Mouse (Mus musculus) intestine, embryonic 16.5 days (tissue): ENCODE data around the gene Furin. TPM values are rescaled to one million over a fixed set of nuclear protein-coding genes. Genes with fewer than 3 reads are reported as not detected.

ENCODE experiments used
- ATAC-seq: fragments of 200-750 bp; cut with Nextera tagmentation; 2 replicates; pipeline ENCODE4 v1.8.0; 2017; ENCODE audit warnings: moderate TSS enrichment, moderate library complexity
- H3K27ac ChIP-seq: fragments of 300-500 bp; sonication (generic); 2 replicates; pipeline ENCODE4 v1.5.1; 2014; ENCODE audit warnings: mild to moderate bottlenecking, low read length
- H3K27me3 ChIP-seq: fragments of 300-500 bp; sonication (generic); replicated peaks from 2 replicates; pipeline ENCODE4 v1.6.1; 2014; ENCODE audit warnings: low read length, control low read depth, mixed read lengths; ENCODE audit not compliant: control insufficient read depth, insufficient read depth
- H3K36me3 ChIP-seq: fragments of 300-500 bp; sonication (generic); 2 replicates; pipeline ENCODE4 v1.6.1; 2014; ENCODE audit warnings: low read length, control low read depth; ENCODE audit not compliant: control insufficient read depth, insufficient read depth
- H3K4me1 ChIP-seq: fragments of 300-500 bp; sonication (generic); 2 replicates; pipeline ENCODE4 v1.6.1; 2014; ENCODE audit warnings: low read length, control low read depth, mixed read lengths; ENCODE audit not compliant: control insufficient read depth, insufficient read depth
- H3K4me2 ChIP-seq: fragments of 300-500 bp; sonication (generic); 2 replicates; pipeline ENCODE4 v1.6.1; 2014; ENCODE audit warnings: low read depth, low read length, control low read depth
- H3K4me3 ChIP-seq: fragments of 300-500 bp; sonication (generic); 2 replicates; pipeline ENCODE4 v1.5.1; 2014; ENCODE audit warnings: mild to moderate bottlenecking, low read length
- H3K9ac ChIP-seq: fragments of 300-500 bp; sonication (generic); 2 replicates; pipeline ENCODE4 v1.6.1; 2014; ENCODE audit warnings: low read depth, low read length
- H3K9me3 ChIP-seq: fragments of 300-500 bp; sonication (generic); 2 replicates; pipeline ENCODE4 v1.6.1; 2016; ENCODE audit warnings: low read length, control low read depth; ENCODE audit not compliant: control insufficient read depth
- WGBS: fragments of 180-500 bp; shearing (Covaris S2); extraction: QIAGEN DNeasy Blood & Tissue Kit; methylation state at CpG from one replicate; pipeline ENCODE4 v1.1.7; 2014; 5-methylcytosine and 5-hydroxymethylcytosine counted together
- polyA plus RNA-seq: library from polyadenylated mRNA; unstranded; fragments of >200 nt; fragmentation: Nextera tagmentation; extraction: Ambion mirVana; gene quantifications from 2 replicates; pipeline ENCODE4 v1.2.1, GENCODE M21; 2015

The Furin gene
- polyA plus RNA-seq, 1 experiment from 2014 or later = 7.8 TPM

DNA sequence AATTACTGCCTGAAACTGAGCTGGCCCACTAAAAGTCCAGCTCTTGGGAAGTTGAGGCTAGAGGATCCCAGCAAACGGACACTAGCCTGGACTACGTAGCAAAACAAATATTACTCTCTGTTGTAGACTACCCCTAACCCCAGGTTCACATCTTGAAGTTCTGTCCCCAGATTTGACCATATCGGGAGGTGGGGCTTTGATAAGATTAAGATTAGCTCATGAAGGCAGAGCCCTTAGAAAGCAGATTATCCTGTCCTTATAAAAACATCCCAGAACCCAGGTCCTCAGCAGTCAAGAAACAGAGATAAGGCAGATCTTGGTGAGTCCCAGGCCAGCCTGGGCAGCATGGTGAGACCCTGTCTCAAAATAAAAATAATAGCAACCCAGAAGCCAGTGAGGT is 33.1 kb downstream of the Furin start:
- Histone ChIP-seq H3K27ac (no peak overlapping the region), H3K27me3 (no peaks in the 10 kb centered on the region), H3K4me3 (no peak overlapping the region), H3K4me2 (no peak overlapping the region), H3K36me3 (peaks cover 1% of the 10 kb centered on the region; the same call in 1 of the 2 replicates), H3K4me1 (peaks cover 15% of the 10 kb centered on the region), H3K9me3 (no peaks in the 10 kb centered on the region), H3K9ac (no peak overlapping the region)
- ATAC-seq = no peak
- 82% methylated on average over 3 of the region's 3 CpGs for WGBS

DNA sequence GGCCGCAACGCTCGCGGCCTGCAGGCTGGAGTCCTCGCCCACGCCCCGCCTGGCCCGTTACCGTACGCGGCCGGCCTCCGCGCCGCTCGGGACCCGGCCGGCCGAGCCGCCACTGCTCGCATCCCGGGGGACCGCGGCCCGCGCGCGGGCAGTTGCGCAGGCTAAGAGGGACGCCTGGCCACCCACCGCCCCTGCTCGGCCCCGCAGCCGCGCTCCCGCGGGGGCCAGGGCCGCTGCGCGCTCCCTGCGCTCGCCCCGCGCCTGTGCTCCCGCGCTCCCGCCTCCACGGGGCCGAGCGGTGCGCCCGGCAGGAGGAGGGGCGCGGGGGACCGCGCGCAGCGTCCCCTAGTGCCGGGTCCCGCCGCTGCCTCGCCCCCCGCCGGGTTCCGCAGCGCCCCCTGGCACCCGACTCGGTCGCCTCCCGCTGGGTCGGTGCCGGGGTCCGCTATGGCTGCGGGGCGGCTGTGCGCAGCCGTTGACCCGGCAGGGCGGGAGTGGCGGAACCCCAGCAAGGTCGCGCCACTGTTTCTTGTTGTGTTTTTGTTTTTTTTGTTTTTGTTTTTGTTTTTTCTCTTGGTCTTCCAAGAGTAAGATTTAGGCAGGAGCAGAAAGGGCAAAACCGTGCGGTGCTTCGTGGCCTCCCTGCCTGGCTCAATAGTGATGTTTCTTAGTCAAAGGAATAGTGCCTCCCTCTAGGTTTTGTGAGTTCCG is 34.0 kb downstream of the Furin start, which contains the start of gene Man2a2:
Gene Man2a2 (minus strand): TSS at position 335 of the 711 bp plus-strand sequence.
- Histone ChIP-seq H3K36me3 (peaks cover 4% of the 10 kb centered on the region; the same call in 1 of the 2 replicates), H3K4me2 (peak within 1 kb of the TSS; percentile 73), H3K9me3 (no peaks in the 10 kb centered on the region), H3K4me1 (peaks cover 15% of the 10 kb centered on the region), H3K4me3 (peak within 1 kb of the TSS; percentile 84), H3K9ac (peak within 1 kb of the TSS; percentile 85), H3K27ac (peak within 1 kb of the TSS; percentile 86), H3K27me3 (no peaks in the 10 kb centered on the region)
- WGBS = 1% methylated on average over 68 of the region's 86 CpGs
- ATAC-seq = peak; percentile 75

DNA sequence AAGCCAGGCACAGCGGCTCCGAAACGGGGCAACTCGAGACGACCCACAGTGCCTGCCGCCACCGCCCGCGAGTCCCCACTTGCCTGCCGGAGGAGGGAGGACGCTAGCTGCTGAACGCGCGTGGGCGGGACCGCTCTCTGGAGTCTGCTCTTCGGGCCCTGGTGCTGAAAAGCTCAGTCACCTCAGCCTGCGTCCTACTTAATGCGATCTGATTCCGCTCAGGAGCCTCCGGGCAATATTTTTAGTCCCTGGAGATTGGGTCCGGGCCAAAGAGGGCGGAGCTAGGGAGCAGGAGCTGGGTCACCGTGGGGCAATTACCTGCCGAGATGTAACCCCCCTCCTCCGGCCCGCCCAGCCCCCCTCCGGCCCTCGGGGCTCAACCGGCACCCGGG is 34.6 kb downstream of the Furin start:
- Histone ChIP-seq H3K36me3 (peaks cover 4% of the 10 kb centered on the region; the same call in 1 of the 2 replicates), H3K9ac (peak overlapping the region; percentile 85), H3K4me2 (peak overlapping the region; percentile 73), H3K27ac (peak overlapping the region; percentile 86), H3K9me3 (no peaks in the 10 kb centered on the region), H3K4me3 (peak overlapping the region; percentile 84), H3K27me3 (no peaks in the 10 kb centered on the region), H3K4me1 (peaks cover 15% of the 10 kb centered on the region)
- under 1% methylated on average over 31 of the region's 31 CpGs for WGBS
- ATAC-seq = peak; percentile 59

DNA sequence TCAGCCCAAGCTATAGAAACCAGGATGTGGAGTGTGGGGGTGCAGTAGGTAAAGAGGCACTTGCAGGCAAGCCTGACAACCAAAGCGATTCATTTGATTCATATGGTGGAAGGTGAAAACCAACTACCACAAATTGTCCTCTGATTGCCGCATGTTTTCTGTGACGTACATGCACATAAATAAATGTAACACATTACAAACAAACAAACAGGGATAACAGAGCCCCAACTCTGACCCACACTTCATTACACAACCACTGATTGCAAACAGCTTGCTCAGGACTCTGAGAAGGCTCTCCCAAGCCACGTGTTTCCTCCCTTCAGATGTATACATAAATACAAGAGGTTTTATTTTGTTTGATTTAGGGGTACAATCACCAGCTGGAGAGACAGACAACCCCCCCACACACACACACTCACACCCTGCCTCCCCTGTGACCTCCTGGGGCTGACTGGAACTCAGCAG is 35.2 kb downstream of the Furin start:
- Histone ChIP-seq H3K9ac (peak overlapping the region; percentile 85), H3K27ac (peak overlapping the region; percentile 86), H3K27me3 (no peaks in the 10 kb centered on the region), H3K36me3 (peaks cover 4% of the 10 kb centered on the region; the same call in 1 of the 2 replicates), H3K4me3 (peak overlapping the region; percentile 84), H3K9me3 (no peaks in the 10 kb centered on the region), H3K4me2 (peak overlapping the region; percentile 73), H3K4me1 (peaks cover 15% of the 10 kb centered on the region)
- ATAC-seq = peak; percentile 24; the same call in 1 of the 2 replicates
- WGBS = 34% methylated on average over 4 of the region's 4 CpGs

- 57% methylated on average over 5 of the region's 5 CpGs for WGBS
- H3K27me3 ChIP-seq = no peaks in the 10 kb centered on the region
- H3K36me3 ChIP-seq = peaks cover 4% of the 10 kb centered on the region; the same call in 1 of the 2 replicates
- H3K9me3 ChIP-seq = no peaks in the 10 kb centered on the region
- H3K4me2 ChIP-seq = peak overlapping the region; percentile 73
- H3K27ac ChIP-seq = peak overlapping the region; percentile 48
- ATAC-seq = no peak
- peak overlapping the region; percentile 84; the same call in 1 of the 2 replicates for H3K4me3 ChIP-seq
- no peak overlapping the region for H3K9ac ChIP-seq
- peaks cover 15% of the 10 kb centered on the region for H3K4me1 ChIP-seq
Observed at GRCm38 (mm10) chr7:80369461-80369860, 35.8 kb downstream of the Furin start.

GRCm38 (mm10) chr7:80368635-80369421 is 36.4 kb downstream of the Furin start:
- H3K9me3 ChIP-seq = no peaks in the 10 kb centered on the region
- H3K27ac ChIP-seq = peak overlapping the region; percentile 61
- peaks cover 4% of the 10 kb centered on the region for H3K36me3 ChIP-seq
- peak overlapping the region; percentile 73; the same call in 1 of the 2 replicates for H3K4me2 ChIP-seq
- 64% methylated on average over 20 of the region's 20 CpGs for WGBS
- no peak for ATAC-seq
- H3K27me3 ChIP-seq = no peaks in the 10 kb centered on the region
- 0 out of 2 replicates have a peak overlapping the region, but pooled peaks have one; percentile 24 for H3K9ac ChIP-seq
- H3K4me3 ChIP-seq = no peak overlapping the region
- peaks cover 15% of the 10 kb centered on the region for H3K4me1 ChIP-seq

- no peak overlapping the region for H3K4me3 ChIP-seq
- WGBS = 85% methylated on average over 9 of the region's 9 CpGs
- no peaks in the 10 kb centered on the region for H3K9me3 ChIP-seq
Observed at GRCm38 (mm10) chr7:80368009-80368408, 37.2 kb downstream of the Furin start.

DNA sequence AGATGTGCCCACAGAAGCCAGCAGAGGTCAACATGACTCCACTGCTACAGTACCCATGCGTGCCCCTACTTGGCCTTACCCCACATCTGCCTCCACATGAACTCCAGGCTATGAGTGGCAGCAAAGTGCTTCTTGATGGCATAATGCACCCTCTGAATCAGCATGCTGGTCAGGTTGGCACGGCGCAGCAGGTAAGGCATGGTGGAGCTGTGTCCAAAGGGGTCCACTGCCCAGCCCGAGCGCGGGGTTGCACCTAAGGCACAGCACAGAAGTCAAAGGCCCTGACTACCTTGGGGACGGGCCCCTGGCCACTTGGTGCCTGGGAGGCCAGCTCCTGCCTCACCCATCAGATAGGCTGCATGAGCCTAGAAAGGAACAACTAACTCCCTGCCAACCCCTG is 38.0 kb downstream of the Furin start:
- Histone ChIP-seq H3K9ac (no peak overlapping the region), H3K4me2 (no peak overlapping the region), H3K9me3 (no peaks in the 10 kb centered on the region), H3K27me3 (no peaks in the 10 kb centered on the region), H3K4me1 (peaks cover 15% of the 10 kb centered on the region), H3K4me3 (no peak overlapping the region), H3K27ac (no peak overlapping the region), H3K36me3 (peaks cover 6% of the 10 kb centered on the region)
- 98% methylated on average over 7 of the region's 7 CpGs for WGBS
- no peak for ATAC-seq

More at GRCm38 (mm10) chr7:80368009-80368408, 37.2 kb downstream of the Furin start:
- H3K27ac ChIP-seq = no peak overlapping the region
- no peak for ATAC-seq
- peaks cover 4% of the 10 kb centered on the region for H3K36me3 ChIP-seq
- no peaks in the 10 kb centered on the region for H3K27me3 ChIP-seq
- H3K4me1 ChIP-seq = peaks cover 15% of the 10 kb centered on the region
- no peak overlapping the region for H3K4me2 ChIP-seq
- H3K9ac ChIP-seq = no peak overlapping the region

DNA sequence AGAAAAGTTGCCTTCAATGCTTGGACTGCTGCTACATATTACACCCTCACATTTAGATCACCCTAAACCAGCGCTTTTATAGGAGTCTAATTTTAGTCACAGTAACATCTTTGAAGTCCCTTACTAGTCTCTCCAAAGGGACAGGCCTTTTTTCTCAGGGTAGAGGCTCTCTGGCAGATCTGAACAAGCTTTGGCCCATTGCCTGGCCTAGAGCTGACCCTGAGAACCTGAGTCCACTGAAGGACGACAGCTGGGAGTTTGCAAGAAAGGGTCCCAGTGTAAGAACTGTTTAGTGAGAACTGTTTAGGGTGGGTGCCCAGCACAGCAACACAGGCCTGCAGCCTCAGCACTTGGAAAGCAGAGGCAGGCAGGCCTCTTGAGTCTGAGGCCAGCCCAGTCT is 39.5 kb downstream of the Furin start:
- H3K36me3 ChIP-seq = peaks cover 11% of the 10 kb centered on the region
- no peaks in the 10 kb centered on the region for H3K9me3 ChIP-seq
- H3K4me2 ChIP-seq = no peak overlapping the region
- H3K9ac ChIP-seq = no peak overlapping the region
- H3K4me1 ChIP-seq = peaks cover 15% of the 10 kb centered on the region
- H3K4me3 ChIP-seq = no peak overlapping the region
- no peak for ATAC-seq
- H3K27ac ChIP-seq = no peak overlapping the region
- no peaks in the 10 kb centered on the region for H3K27me3 ChIP-seq
- WGBS = 74% methylated on average over 2 of the region's 2 CpGs
